Mouse (Mus musculus) intestine, embryonic 16.5 days (tissue): ENCODE data around the gene Sebox. TPM values are rescaled to one million over a fixed set of nuclear protein-coding genes. Genes with fewer than 3 reads are reported as not detected.

Source experiments
- ATAC-seq: fragments of 200-750 bp; cut with Nextera tagmentation; 2 replicates; pipeline ENCODE4 v1.8.0; 2017; ENCODE audit warnings: moderate TSS enrichment, moderate library complexity
- H3K27ac ChIP-seq: fragments of 300-500 bp; sonication (generic); 2 replicates; pipeline ENCODE4 v1.5.1; 2014; ENCODE audit warnings: mild to moderate bottlenecking, low read length
- H3K27me3 ChIP-seq: fragments of 300-500 bp; sonication (generic); replicated peaks from 2 replicates; pipeline ENCODE4 v1.6.1; 2014; ENCODE audit warnings: low read length, control low read depth, mixed read lengths; ENCODE audit not compliant: control insufficient read depth, insufficient read depth
- H3K36me3 ChIP-seq: fragments of 300-500 bp; sonication (generic); 2 replicates; pipeline ENCODE4 v1.6.1; 2014; ENCODE audit warnings: low read length, control low read depth; ENCODE audit not compliant: control insufficient read depth, insufficient read depth
- H3K4me1 ChIP-seq: fragments of 300-500 bp; sonication (generic); 2 replicates; pipeline ENCODE4 v1.6.1; 2014; ENCODE audit warnings: low read length, control low read depth, mixed read lengths; ENCODE audit not compliant: control insufficient read depth, insufficient read depth
- H3K4me2 ChIP-seq: fragments of 300-500 bp; sonication (generic); 2 replicates; pipeline ENCODE4 v1.6.1; 2014; ENCODE audit warnings: low read depth, low read length, control low read depth
- H3K4me3 ChIP-seq: fragments of 300-500 bp; sonication (generic); 2 replicates; pipeline ENCODE4 v1.5.1; 2014; ENCODE audit warnings: mild to moderate bottlenecking, low read length
- H3K9ac ChIP-seq: fragments of 300-500 bp; sonication (generic); 2 replicates; pipeline ENCODE4 v1.6.1; 2014; ENCODE audit warnings: low read depth, low read length
- H3K9me3 ChIP-seq: fragments of 300-500 bp; sonication (generic); 2 replicates; pipeline ENCODE4 v1.6.1; 2016; ENCODE audit warnings: low read length, control low read depth; ENCODE audit not compliant: control insufficient read depth
- WGBS: fragments of 180-500 bp; shearing (Covaris S2); extraction: QIAGEN DNeasy Blood & Tissue Kit; methylation state at CpG from one replicate; pipeline ENCODE4 v1.1.7; 2014; 5-methylcytosine and 5-hydroxymethylcytosine counted together
- polyA plus RNA-seq: library from polyadenylated mRNA; unstranded; fragments of >200 nt; fragmentation: Nextera tagmentation; extraction: Ambion mirVana; gene quantifications from 2 replicates; pipeline ENCODE4 v1.2.1, GENCODE M21; 2015

The Sebox gene
- polyA plus RNA-seq, 1 experiment from 2014 or later = not detected

DNA sequence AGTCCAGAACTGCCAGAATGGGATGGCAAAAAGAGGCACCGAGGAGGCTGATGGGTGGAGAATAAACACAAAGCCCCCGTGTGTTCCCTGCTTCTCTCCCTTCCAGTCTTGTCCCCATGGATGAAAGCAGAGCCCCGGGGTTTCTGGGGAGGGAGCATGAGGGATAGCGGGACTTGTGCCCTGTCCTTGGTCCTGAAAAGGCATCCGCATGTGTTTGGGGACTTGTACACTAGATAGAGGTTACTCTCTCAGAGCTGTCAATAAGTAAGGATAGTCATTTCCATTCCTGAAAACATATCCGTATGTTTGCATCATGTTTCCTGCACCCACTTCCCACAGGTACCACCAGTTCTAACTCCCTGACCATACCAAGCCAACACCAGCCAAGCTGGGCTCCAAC is 7.3 kb upstream of the Sebox start:
- H3K4me1 ChIP-seq = peaks cover 8% of the 10 kb centered on the region
- peaks cover 35% of the 10 kb centered on the region for H3K27me3 ChIP-seq
- no peak overlapping the region for H3K4me3 ChIP-seq
- no peaks in the 10 kb centered on the region for H3K36me3 ChIP-seq
- no peak overlapping the region for H3K4me2 ChIP-seq
- no peak overlapping the region for H3K9ac ChIP-seq
- WGBS = 3% methylated on average over 6 of the region's 6 CpGs
- H3K27ac ChIP-seq = no peak overlapping the region
- no peaks in the 10 kb centered on the region for H3K9me3 ChIP-seq
- no peak for ATAC-seq

DNA sequence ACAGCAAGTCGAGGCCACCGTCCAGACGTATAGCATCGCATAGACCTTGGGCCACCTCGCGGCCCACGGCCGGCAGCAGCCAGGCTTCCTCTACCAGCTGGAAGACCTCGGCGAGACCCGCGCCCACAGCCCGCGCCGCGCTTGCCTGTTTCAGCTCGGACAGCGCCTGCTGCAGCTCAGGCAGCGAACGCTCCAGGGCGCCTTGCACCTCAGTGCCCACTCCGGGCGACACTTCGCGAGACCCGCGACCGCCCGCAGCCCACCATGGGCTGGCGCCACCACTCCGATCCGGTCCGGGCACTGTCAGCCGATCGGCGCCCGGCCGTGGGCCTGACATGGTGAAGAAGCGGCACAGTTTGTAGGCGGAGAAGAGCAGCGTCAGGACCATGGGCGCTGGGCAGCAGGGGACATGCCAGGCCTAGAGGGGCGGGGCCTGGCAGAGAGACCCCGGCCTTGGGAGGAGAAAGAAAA is 6.1 kb upstream of the Sebox start:
- Histone ChIP-seq H3K4me1 (peaks cover 8% of the 10 kb centered on the region), H3K9ac (peak overlapping the region; percentile 57), H3K27ac (no peak overlapping the region), H3K4me3 (peak overlapping the region; percentile 56), H3K36me3 (no peaks in the 10 kb centered on the region), H3K4me2 (peak overlapping the region; percentile 96), H3K27me3 (peaks cover 26% of the 10 kb centered on the region), H3K9me3 (no peaks in the 10 kb centered on the region)
- WGBS = under 1% methylated on average over 44 of the region's 44 CpGs
- ATAC-seq = peak; percentile 51

DNA sequence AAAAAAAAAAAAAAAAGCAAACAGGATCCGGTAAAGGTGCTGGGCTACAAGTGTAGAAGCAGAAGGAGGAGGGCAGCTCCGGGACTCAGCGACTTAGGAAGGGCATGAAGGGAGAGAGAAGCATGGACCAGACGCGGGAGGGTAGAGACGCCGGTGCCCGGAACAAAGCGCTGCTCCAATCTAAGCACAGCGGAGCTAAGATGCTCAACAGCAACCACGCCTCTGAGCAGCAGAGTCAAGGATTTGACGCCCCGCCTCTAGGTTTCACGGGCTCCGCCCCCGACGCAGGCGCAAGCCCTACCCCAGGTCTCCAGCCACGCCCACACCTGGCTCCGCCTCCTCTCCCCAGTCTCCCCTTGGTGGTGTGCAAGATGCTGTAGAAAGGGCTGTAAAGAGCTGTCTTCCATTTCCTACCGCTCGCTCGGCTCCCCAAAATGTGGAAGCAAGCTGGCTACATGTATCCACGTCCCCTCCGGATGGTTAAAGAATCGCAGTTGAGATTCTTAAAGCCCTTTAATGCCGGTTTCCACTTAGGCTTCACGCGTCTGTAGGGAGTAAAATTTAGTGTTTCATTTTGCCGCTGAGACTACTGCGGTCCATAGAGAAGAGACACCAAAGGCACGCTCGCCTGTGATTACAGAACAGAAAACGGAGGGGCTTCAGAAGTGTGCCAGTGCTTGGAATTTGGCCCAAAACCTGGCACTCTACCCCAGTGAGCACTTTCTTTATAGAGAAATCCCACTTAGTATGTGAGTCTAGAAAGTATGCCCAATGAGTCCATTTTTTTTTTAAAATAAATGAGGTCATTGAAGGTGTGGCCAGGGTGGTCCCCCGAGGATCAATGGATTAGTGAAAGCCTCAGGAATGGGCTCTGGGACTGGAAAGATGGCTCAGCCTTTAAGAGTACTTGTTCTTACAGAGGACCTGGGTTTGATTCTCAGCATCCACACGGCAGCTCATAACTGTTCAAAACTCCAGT is 5.4 kb upstream of the Sebox start, which contains the start of gene Sarm1:
Gene Sarm1, minus strand, starts transcription at position 211 of the 979 bp plus-strand sequence.
- Histone ChIP-seq H3K27me3 (peaks cover 26% of the 10 kb centered on the region), H3K4me3 (peak within 1 kb of the TSS; percentile 56), H3K27ac (no peak within 1 kb of the TSS), H3K4me2 (peak within 1 kb of the TSS; percentile 96), H3K4me1 (peaks cover 8% of the 10 kb centered on the region), H3K9ac (peak within 1 kb of the TSS; percentile 57), H3K9me3 (no peaks in the 10 kb centered on the region), H3K36me3 (no peaks in the 10 kb centered on the region)
- peak; percentile 97 for ATAC-seq
- 3% methylated on average over 36 of the region's 36 CpGs for WGBS

DNA sequence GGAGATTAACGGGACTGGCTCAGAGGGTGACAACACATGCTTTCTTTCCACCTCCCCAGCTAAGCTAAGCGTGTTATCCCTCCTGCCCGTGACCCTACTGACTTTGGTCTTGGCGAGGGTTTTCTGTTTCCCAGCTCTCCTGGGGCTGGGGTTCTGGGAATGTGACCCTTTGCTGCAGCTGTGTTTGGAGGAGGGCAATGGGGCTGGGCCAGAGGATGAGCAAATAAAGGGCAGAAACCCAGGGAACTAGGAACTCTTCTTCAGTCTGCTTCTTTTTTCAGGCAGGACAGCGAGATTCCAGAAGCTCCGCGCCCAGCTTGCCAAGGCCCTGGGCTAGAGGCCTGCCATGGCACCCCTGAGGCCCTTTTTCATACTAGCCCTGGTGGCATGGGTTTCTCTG is 4.2 kb upstream of the Sebox start, which contains the start of gene Vtn:
Gene Vtn, plus strand, starts transcription at position 88 of the 400 bp plus-strand sequence.
- Histone ChIP-seq H3K27ac (no peak within 1 kb of the TSS), H3K36me3 (no peaks in the 10 kb centered on the region), H3K4me2 (peak within 1 kb of the TSS; percentile 96), H3K4me3 (peak within 1 kb of the TSS; percentile 56), H3K9me3 (no peaks in the 10 kb centered on the region), H3K9ac (no peak within 1 kb of the TSS), H3K4me1 (peaks cover 8% of the 10 kb centered on the region), H3K27me3 (peaks cover 26% of the 10 kb centered on the region)
- 56% methylated on average over 7 of the region's 7 CpGs for WGBS
- no peak for ATAC-seq

DNA sequence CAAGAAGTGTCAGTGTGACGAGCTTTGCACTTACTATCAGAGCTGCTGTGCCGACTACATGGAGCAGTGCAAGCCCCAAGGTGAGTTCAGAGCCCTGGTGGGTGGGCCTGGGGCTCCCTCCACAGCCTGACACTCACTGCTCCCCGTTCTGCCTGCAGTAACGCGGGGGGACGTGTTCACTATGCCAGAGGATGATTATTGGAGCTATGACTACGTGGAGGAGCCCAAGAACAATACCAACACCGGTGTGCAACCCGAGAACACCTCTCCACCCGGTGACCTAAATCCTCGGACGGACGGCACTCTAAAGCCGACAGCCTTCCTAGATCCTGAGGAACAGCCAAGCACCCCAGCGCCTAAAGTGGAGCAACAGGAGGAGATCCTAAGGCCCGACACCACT is 3.7 kb upstream of the Sebox start:
- peaks cover 8% of the 10 kb centered on the region for H3K4me1 ChIP-seq
- no peak for ATAC-seq
- H3K27me3 ChIP-seq = peaks cover 26% of the 10 kb centered on the region
- 51% methylated on average over 16 of the region's 16 CpGs for whole genome bisulfite sequencing
- no peak overlapping the region for H3K9ac ChIP-seq
- no peak overlapping the region for H3K4me3 ChIP-seq
- H3K36me3 ChIP-seq = no peaks in the 10 kb centered on the region
- H3K27ac ChIP-seq = no peak overlapping the region
- H3K9me3 ChIP-seq = no peaks in the 10 kb centered on the region
- H3K4me2 ChIP-seq = no peak overlapping the region

DNA sequence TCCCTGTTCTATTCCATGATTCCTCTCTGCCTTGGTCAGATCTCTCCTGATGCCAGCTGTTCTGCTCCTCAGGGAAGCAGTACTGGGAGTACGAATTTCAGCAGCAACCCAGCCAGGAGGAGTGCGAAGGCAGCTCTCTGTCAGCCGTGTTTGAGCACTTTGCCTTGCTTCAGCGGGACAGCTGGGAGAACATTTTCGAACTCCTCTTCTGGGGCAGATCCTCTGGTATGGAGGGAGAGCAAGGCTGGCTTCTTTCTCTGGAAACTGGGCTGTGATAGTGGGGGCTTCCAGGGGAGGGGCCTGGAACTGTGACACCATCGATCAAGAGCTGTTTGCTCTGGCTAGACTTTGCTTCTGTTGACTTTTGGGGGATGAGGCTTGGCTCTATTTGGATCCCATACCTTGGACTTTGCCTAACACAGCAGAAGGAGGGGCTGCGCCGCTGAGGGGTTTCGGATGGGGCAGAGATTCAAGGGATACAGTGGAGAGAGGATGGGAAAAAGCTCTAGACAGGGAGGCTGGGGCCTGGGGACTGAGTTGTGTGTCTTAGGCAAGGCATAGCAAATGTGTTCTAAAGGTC is 2.5 kb upstream of the Sebox start:
- Histone ChIP-seq H3K27ac (no peak overlapping the region), H3K27me3 (peaks cover 18% of the 10 kb centered on the region), H3K9ac (no peak overlapping the region), H3K4me3 (no peak overlapping the region), H3K9me3 (no peaks in the 10 kb centered on the region), H3K4me2 (no peak overlapping the region), H3K4me1 (peaks cover 8% of the 10 kb centered on the region), H3K36me3 (no peaks in the 10 kb centered on the region)
- 46% methylated on average over 9 of the region's 9 CpGs for WGBS
- no peak for ATAC-seq

DNA sequence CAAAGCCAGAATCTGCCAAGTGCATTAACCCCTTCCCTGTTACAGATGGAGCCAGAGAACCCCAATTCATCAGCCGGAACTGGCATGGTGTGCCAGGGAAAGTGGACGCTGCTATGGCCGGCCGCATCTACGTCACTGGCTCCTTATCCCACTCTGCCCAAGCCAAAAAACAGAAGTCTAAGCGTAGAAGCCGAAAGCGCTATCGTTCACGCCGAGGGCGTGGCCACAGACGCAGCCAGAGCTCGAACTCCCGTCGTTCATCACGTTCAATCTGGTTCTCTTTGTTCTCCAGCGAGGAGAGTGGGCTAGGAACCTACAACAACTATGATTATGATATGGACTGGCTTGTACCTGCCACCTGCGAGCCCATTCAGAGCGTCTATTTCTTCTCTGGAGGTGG is 1.7 kb upstream of the Sebox start:
- Histone ChIP-seq H3K9me3 (no peaks in the 10 kb centered on the region), H3K4me1 (peaks cover 8% of the 10 kb centered on the region)

DNA sequence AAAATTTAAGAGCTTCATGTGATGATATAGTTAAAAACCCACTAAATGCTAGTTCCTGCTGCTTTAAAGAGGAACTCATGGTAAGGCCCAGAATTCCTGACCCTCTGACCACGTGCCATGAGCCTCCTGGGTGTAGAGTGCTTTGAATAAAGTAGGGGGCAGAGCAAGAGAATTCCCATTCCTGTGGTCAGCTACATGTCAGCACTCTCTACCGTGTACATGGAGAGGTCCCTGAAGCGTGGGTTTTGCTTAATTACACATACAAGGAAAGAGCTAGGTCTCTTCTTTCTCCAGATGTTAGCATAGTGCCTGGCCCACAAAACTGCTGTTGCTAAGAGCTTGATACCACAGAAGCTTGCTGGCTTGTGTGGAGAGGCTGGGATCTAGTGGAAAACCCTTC is 2.2 kb downstream of the Sebox start:
- 75% methylated on average over 3 of the region's 3 CpGs for WGBS
- Histone ChIP-seq H3K9me3 (no peaks in the 10 kb centered on the region), H3K9ac (no peak overlapping the region), H3K4me3 (no peak overlapping the region), H3K36me3 (no peaks in the 10 kb centered on the region; the same call in 1 of the 2 replicates), H3K4me1 (no peaks in the 10 kb centered on the region), H3K27me3 (no peaks in the 10 kb centered on the region), H3K27ac (no peak overlapping the region), H3K4me2 (no peak overlapping the region)
- ATAC-seq = no peak

More for the DNA sequence above, 1.7 kb upstream of the Sebox start:
- H3K9ac ChIP-seq = no peak overlapping the region
- H3K27ac ChIP-seq = no peak overlapping the region
- ATAC-seq = no peak
- H3K36me3 ChIP-seq = no peaks in the 10 kb centered on the region
- WGBS = 71% methylated on average over 20 of the region's 20 CpGs
- H3K4me2 ChIP-seq = no peak overlapping the region
- no peak overlapping the region for H3K4me3 ChIP-seq
- H3K27me3 ChIP-seq = peaks cover 10% of the 10 kb centered on the region

DNA sequence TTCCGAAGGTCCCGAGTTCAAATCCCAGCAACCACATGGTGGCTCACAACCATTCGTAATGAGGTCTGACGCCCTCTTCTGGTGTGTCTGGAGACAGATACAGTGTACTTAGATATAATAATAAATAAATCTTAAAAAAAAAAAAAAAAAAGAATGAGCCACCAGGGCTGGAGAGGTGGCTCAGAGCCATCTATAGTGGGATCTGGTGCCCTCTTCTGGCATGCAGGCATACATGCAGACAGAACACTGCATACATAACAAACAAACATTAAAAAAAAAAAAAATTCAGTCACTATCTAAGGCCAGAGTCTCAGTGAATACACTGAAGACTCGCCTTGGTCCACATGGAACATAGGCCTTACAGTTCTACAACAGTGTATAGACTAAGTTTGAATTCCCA is 5.9 kb downstream of the Sebox start:
- no peaks in the 10 kb centered on the region for H3K27me3 ChIP-seq
- 83% methylated on average over 5 of the region's 5 CpGs for WGBS
- no peak overlapping the region for H3K27ac ChIP-seq
- H3K36me3 ChIP-seq = no peaks in the 10 kb centered on the region; the same call in 1 of the 2 replicates
- no peak for ATAC-seq
- no peak overlapping the region for H3K4me2 ChIP-seq
- H3K4me1 ChIP-seq = peaks cover 8% of the 10 kb centered on the region; the same call in 1 of the 2 replicates
- no peak overlapping the region for H3K4me3 ChIP-seq
- no peaks in the 10 kb centered on the region for H3K9me3 ChIP-seq
- no peak overlapping the region for H3K9ac ChIP-seq
